Mouse (Mus musculus): ENCODE measurements around the gene Dvl1.
A peak's percentile ranks its signal among the peaks of the same experiment; 100 is the strongest.

DNA sequence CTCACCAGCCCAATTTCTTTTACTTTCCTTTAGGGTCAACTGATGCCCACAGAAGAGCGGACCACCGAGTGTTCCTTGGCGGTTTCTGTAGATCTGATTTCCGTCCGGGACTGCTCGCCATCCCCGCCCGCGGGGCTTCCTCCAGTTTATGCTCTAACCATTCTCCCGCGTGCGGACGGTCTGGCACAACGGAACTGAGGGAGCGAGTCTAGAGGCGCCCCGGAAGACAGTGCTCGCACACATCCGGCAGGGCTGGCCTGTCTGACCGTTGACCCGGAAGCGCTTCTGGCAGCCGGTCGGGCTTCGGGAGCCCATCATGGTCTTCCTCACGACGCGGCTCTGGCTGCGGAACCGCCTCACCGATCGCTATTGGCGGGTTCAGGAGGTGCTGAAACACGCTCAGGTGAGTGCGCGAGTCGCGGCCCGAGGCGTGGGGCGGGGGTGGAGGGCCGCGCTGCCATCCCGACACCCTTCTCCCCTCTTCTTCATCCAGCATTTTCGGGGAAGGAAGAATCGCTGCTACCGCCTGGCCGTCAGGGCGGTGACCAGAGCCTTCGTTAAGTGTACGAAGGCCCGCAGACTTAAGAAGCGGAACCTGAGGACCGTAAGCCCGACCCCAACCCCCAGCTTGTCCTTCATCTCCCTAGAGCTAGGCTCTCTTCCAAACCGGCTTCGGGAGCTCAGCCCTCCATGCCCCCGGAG, 43.7 kb upstream of the Dvl1 start:
- TF ChIP-seq POLR2A (IDR thresholded peaks at IDR 0.05; ENCODE audit: borderline replicate concordance, control insufficient read depth, low read depth, low read length): peak; percentile 83; the same call in 1 of the 2 replicates
- no peak for TF ChIP-seq CTCF (IDR thresholded peaks at IDR 0.05; ENCODE audit: control insufficient read depth, insufficient read depth, low read length)

Measured in bone marrow, adult 2 months (tissue).